Mouse (Mus musculus): ENCODE results near the gene Tiparp. TPM values are rescaled to one million over a fixed set of nuclear protein-coding genes. Genes with fewer than 3 reads are reported as not detected.

Tiparp gene
- total and polyA plus RNA-seq, 3 experiments = 9.6 to 25.1 (median 13.7) TPM

DNA sequence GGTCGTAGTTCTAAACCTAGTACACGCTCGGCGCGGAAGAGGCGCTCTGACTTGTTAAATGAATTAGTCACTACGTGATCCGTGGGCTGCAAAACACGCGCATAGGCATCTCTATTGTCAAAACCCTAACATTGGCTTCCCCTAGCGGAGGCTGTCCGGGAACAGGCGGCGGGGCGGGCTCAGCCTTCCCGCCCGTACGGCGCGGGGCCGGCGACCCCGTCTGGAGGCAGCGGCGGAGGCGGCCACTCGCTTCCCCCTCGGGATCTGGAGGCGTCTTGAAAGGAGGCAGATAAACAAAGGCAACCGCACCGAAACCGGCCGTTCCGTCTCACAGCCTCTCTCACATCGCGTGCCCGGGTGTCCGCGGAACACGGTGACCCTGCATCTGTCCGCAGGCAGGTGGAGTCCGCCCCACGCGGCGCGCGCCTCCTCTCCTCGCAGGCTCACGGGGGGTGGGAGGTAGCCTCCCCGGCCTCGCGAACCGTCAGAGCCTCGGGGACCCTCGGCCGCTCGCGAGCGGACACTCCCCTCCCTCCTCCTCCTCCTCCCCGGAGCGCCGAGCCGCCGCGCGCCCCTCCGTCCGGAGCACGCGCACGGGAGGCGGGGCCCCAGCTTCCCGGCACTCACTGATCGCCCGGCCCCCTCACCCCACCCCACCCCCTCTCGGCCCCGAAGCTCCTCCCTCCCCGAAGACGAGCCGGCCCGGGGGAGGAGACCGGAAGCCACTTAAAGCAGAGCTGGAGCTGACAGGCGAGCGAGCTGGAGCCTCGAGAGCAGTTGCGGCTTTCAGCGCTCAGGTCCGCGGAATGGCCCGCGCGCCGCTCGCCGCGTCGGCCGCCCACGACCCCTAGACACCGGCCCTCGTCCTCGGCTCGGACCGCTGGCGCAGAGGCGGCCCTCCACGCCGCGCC, at the start of gene Tiparp (continued):
- TF ChIP-seq MAZ (IDR thresholded peaks at IDR 0.05; ENCODE audit: low read depth, low read length) (no peak; the same call in 1 of the 2 replicates), USF2 (conservative IDR thresholded peaks at IDR 0.05; ENCODE audit: low read depth, low read length) (no peak)

DNA sequence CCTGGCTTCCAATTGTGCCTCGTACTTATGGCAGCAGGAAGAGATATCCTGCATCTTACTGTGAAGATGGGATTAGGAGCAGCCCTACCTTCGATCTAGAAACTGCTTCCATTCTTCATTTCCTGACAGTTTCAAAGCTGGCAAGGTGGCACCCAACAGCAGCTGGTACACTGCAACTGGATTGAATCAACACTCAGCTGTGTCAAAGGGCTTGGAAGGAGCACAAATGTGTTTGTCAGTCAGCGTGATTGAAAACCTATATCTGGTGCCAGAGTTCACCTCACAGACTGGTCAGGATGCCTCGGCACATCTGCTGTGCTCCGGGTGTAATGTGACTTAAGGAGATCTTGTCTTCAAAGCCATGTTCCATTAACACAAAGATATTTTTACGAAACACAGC, 47.5 kb upstream of the Tiparp start:
- TF ChIP-seq UBTF (IDR thresholded peaks at IDR 0.05; ENCODE audit: low read depth, low read length) (no peak), SMC3 (IDR thresholded peaks at IDR 0.05; ENCODE audit: low read depth, low read length) (no peak), POLR2AphosphoS2 (IDR thresholded peaks at IDR 0.05; ENCODE audit: low read depth, low read length) (no peak), JUN (IDR thresholded peaks at IDR 0.05; ENCODE audit: insufficient read depth, low read depth, low read length) (no peak), BHLHE40 (IDR thresholded peaks at IDR 0.05; ENCODE audit: low read depth, low read length) (no peak), KAT2A (IDR thresholded peaks at IDR 0.05; ENCODE audit: insufficient replicate concordance, low read length) (no peak), ETS1 (conservative IDR thresholded peaks at IDR 0.05; ENCODE audit: low read depth, low read length) (no peak), GABPA (IDR thresholded peaks at IDR 0.05; ENCODE audit: insufficient replicate concordance, low read depth, low read length) (no peak), JUND (conservative IDR thresholded peaks at IDR 0.05; ENCODE audit: low read depth, low read length) (no peak)
- in situ Hi-C loops (cut with MboI; ENCODE audit: low pct_ligation_motif_present, low pct_unique_long_range_greater_than_20kb, low sequenced_read_pairs) = no loop called here

DNA sequence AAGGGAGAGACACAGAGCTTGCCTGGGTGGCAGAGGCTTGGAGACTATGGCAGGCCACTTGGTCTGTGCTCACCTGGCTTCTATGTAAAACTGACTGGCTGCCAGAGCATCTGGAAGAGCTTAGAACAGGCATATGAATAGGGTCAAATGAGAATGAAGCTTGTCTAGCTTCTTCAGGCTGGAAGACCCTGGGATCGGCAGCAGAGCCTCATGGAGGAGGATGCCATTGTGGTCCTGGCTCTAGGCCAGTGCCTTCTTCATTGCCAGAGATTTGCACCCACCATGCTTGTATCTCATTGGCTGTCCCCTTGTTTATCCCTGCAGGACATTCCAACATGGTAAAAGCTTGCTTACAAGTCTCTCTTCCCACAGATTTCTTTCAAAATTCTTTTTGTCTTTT, 45.9 kb upstream of the Tiparp start:
- TF ChIP-seq GABPA (IDR thresholded peaks at IDR 0.05; ENCODE audit: insufficient replicate concordance, low read depth, low read length) = no peak
- TF ChIP-seq ELF1 (IDR thresholded peaks at IDR 0.05; ENCODE audit: low read depth, low read length) = no peak
- no peak for TF ChIP-seq UBTF (IDR thresholded peaks at IDR 0.05; ENCODE audit: low read depth, low read length)
- TF ChIP-seq IRF4 (IDR thresholded peaks at IDR 0.05; ENCODE audit: low read depth, low read length) = no peak
- no peak for TF ChIP-seq MEF2A (IDR thresholded peaks at IDR 0.05; ENCODE audit: borderline replicate concordance, low read depth, low read length)
- TF ChIP-seq CHD1 (IDR thresholded peaks at IDR 0.05; ENCODE audit: low read depth, low read length) = no peak
- TF ChIP-seq POLR2AphosphoS2 (IDR thresholded peaks at IDR 0.05; ENCODE audit: low read depth, low read length) = no peak
- no peak for TF ChIP-seq SMC3 (IDR thresholded peaks at IDR 0.05; ENCODE audit: low read depth, low read length)
- TF ChIP-seq JUND (conservative IDR thresholded peaks at IDR 0.05; ENCODE audit: low read depth, low read length) = no peak
- no peak for TF ChIP-seq EP300 (IDR thresholded peaks at IDR 0.05; ENCODE audit: low read length)
- TF ChIP-seq SIN3A (IDR thresholded peaks at IDR 0.05; ENCODE audit: low read length) = no peak
- no peak for TF ChIP-seq ZMIZ1 (IDR thresholded peaks at IDR 0.05; ENCODE audit: low read depth, low read length)
- TF ChIP-seq ETS1 (conservative IDR thresholded peaks at IDR 0.05; ENCODE audit: low read depth, low read length) = no peak
- TF ChIP-seq ZC3H11A (IDR thresholded peaks at IDR 0.05; ENCODE audit: low read depth, low read length) = no peak
- no peak for TF ChIP-seq POLR2A (IDR thresholded peaks at IDR 0.05; ENCODE audit: low read depth, low read length)
- no peak for TF ChIP-seq KAT2A (IDR thresholded peaks at IDR 0.05; ENCODE audit: insufficient replicate concordance, low read length)
- no peak for TF ChIP-seq RAD21 (IDR thresholded peaks at IDR 0.05; ENCODE audit: low read depth, low read length)
- H3K9ac ChIP-seq (ENCODE audit: insufficient read depth, low read depth) = no peak overlapping the region
- H3K4me3 ChIP-seq (replicated peaks in 1 of 3; ENCODE audit: low read depth in 2 of 3, low read length in 2 of 3, poor library complexity in 1 of 3) = no peak overlapping the region
- H3K79me2 ChIP-seq (replicated peaks; ENCODE audit: control insufficient read depth, extremely low read depth, insufficient read depth, poor library complexity, severe bottlenecking) = no peaks in the 10 kb centered on the region
- H3K27me3 ChIP-seq (replicated peaks) = no peaks in the 10 kb centered on the region
- DNase-seq (ENCODE audit: extremely low read depth) = no peak
- peaks cover 3% of the 10 kb centered on the region for H3K9me3 ChIP-seq (replicated peaks; ENCODE audit: low read length)
- H3K36me3 ChIP-seq (replicated peaks in 1 of 2; ENCODE audit: control insufficient read depth in 1 of 2, insufficient read depth in 1 of 2, low read length in 1 of 2) = no peaks in the 10 kb centered on the region
- no peak overlapping the region for H3K27ac ChIP-seq (ENCODE audit: insufficient read depth, low read depth)
- in situ Hi-C loops (cut with MboI; ENCODE audit: low pct_ligation_motif_present, low pct_unique_long_range_greater_than_20kb, low sequenced_read_pairs) = no loop called here
- no peak overlapping the region for H3K4me2 ChIP-seq (ENCODE audit: insufficient read depth, low read depth, poor library complexity, severe bottlenecking)
- dilution Hi-C loops (cut with MboI; ENCODE audit: extremely low pct_ligation_motif_present, extremely low pct_unique_long_range_greater_than_20kb, low sequenced_read_pairs) = no loop called here
- peaks cover 0 to 9% of the 10 kb centered on the region in 2 experiments; a peak in 3 of 4 replicates for H3K4me1 ChIP-seq (ENCODE audit: control insufficient read depth in 1 of 2, insufficient read depth in 2 of 2)

More for the DNA sequence above, 47.5 kb upstream of the Tiparp start:
- Histone ChIP-seq H3K9ac (ENCODE audit: insufficient read depth, low read depth) (no peak overlapping the region), H3K36me3 (replicated peaks in 1 of 2; ENCODE audit: control insufficient read depth in 1 of 2, insufficient read depth in 1 of 2, low read length in 1 of 2) (no peaks in the 10 kb centered on the region), H3K9me3 (replicated peaks; ENCODE audit: low read length) (peaks cover 3% of the 10 kb centered on the region), H3K27me3 (replicated peaks) (no peaks in the 10 kb centered on the region), H3K4me3 (replicated peaks in 1 of 3; ENCODE audit: low read depth in 2 of 3, low read length in 2 of 3, poor library complexity in 1 of 3) (no peak overlapping the region), H3K79me2 (replicated peaks; ENCODE audit: control insufficient read depth, extremely low read depth, insufficient read depth, poor library complexity, severe bottlenecking) (no peaks in the 10 kb centered on the region), H3K4me1 (ENCODE audit: control insufficient read depth in 1 of 2, insufficient read depth in 2 of 2) (peaks cover 0 to 9% of the 10 kb centered on the region in 2 experiments; a peak in 3 of 4 replicates), H3K27ac (ENCODE audit: insufficient read depth, low read depth) (no peak overlapping the region), H3K4me2 (ENCODE audit: insufficient read depth, low read depth, poor library complexity, severe bottlenecking) (no peak overlapping the region)
- dilution Hi-C loops (cut with MboI; ENCODE audit: extremely low pct_ligation_motif_present, extremely low pct_unique_long_range_greater_than_20kb, low sequenced_read_pairs) = no loop called here
- DNase-seq (ENCODE audit: extremely low read depth) = no peak

All from CH12.LX (cell line).